Mouse (Mus musculus) adrenal gland, adult 2 months (tissue): ENCODE measurements around the gene Zbtb16. TPM values are rescaled to one million over a fixed set of nuclear protein-coding genes. Genes with fewer than 3 reads are reported as not detected.

Source experiments
- DNase-seq: peaks from one replicate; pipeline ENCODE4 v3.0.0; 2021
- polyA plus RNA-seq: library from polyadenylated mRNA; depleted of rRNA; stranded (reverse); fragments of >200 nt; gene quantifications from 2 replicates; pipeline ENCODE4 v1.2.3, GENCODE M21; 2012
- total RNA-seq, 2 experiments: library from RNA; stranded (reverse); gene quantifications; 2 replicates each; pipeline ENCODE4 v1.2.3; 2021

Gene Zbtb16
- total and polyA plus RNA-seq, 3 experiments = 17.7 to 73.3 (median 25.6) TPM

DNA sequence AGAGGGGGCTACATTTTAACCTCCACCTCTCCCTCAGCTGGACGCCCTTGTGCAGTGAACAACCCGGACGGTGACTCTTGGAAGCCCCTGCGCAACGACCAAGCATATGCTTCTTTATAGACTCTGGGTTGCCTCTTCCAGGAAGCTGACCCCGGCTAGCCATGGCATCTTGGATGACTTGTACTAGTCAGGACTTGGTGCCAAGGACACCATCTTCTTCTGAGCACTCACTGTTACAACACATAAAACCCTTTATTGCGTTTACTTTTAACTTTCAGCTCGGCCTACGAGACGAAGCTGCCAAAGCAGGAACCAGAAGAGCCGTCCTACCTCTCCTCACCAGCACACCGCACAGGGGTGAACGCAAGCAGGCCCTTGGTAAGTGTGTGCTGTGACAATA, 165.9 kb downstream of the Zbtb16 start:
- DNase-seq = no peak

DNA sequence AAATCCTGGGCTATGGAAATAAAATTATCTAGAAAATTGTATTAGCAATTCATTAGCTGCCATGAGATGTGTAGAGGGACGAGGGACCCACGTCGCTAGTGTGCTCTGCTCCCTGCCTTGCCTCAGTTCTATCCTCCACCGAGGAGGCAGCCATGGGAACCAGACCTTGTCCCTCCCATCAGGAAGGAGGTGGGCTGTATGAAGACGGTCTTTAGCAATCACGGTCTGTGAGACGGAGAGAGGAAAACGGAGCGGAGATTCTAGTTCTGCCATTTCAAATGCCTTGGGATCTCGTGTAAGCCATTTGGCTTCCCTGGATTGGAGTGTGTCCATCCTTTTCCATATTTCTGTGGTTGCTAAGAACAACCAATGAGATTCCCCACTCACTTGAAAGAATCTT, 166.3 kb downstream of the Zbtb16 start:
- DNase-seq = no peak

DNA sequence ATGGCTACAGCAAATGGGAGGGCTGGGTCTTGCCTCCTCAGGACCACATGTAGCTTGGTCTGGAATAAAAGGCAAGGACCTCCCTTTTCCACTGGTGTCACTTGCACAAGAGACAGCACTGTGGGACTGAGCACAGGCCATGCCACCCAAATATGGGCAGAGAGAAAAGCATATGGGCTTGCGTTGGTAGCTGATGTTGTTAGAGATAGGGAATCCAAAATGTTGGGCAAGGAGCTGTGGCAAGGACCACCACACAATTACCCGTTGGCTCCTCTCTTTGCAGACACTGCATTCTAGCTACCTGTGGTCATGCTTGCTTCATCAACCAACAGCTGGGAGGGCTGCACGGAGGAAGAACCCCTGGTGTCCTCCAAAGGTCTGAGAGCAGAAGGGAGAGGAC, 169.3 kb downstream of the Zbtb16 start:
- DNase-seq = no peak

DNA sequence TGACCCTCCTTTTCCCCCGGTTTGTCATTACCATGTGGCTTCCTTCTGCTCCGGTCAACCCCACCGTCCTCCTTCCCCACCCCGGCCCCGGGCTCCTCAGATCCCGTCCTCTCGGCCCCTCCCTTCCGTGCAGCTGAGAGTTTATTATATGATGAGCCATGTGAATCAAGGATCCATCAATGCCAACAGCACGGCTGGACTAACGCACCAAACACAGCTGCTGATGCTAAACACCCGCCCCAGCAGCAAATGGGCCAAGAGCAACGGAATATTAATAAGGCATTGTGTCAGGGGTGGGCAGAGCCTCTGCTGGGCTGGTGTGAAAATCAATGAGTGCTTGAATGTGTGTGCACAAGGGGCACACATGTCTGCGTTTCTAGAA, 173.0 kb downstream of the Zbtb16 start:
- no peak for DNase-seq

DNA sequence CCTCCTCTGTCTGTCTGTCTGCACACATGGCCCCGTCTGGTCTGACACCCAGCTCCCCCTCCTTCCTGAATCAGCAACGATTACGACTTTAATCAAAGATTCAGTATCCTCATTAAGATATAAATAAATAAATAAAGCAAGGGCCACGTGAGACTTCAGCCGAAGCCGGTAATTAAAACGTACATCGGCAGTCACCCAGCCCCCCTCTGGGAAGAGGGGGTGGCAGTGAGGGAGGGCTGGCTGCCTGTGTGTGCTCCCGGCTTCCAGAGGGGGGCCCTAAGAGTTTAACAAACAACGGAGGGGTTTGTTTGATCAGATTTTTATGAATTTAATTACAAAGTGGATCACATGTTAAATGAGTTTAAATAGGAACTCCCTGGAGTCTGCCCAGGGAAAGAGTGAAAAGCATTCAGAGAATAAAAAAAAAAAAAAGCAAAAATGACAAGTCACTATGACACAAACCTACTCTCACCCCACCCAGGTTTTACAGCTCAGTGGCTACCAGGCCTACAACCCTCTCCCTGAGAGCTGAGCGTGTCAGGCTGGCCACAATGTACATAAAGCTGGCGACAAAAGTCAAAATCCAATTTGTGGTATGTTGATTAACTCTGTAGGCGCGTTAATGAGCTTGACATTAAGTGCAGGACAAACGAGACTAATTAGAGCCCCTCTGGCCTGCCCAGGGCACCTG, 173.5 kb downstream of the Zbtb16 start:
- DNase-seq = no peak

DNA sequence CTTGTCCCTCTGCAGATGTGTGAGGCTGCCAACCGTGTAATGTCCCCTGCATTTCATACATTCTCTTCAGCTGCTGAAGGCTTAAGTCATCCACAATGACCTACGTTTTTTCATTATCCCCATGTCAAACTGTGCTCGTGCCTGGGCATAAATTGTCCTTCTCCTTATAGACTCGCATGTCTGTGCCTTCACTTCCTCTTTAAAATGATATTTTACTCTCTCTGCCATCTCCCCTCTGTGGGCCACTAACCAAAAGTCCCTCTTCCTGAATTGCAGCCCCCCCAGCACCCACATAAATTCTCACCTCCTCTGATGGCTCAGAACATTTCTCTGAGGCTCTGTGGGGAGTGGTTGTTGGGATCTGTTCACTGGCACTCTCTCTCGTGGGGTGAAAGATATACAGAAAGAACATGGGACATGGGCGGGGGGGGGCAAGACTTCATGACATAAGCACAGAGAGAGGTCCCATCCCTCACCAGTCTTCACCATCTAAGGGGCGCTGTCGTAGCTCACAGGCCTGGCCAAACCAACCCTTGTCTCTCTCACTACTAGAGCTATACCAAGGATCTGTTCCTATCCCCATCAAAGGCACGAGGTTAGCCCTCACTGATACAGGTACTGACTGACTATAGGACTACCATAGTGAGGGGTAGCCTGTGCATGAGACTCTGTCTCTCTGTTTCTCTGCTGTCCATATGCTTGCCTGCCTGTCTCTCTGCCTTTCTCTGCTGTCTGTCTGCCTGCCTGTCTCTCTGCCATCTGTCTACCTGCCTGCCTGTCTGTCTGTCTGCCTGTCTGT, 174.6 kb downstream of the Zbtb16 start:
- DNase-seq = no peak

DNA sequence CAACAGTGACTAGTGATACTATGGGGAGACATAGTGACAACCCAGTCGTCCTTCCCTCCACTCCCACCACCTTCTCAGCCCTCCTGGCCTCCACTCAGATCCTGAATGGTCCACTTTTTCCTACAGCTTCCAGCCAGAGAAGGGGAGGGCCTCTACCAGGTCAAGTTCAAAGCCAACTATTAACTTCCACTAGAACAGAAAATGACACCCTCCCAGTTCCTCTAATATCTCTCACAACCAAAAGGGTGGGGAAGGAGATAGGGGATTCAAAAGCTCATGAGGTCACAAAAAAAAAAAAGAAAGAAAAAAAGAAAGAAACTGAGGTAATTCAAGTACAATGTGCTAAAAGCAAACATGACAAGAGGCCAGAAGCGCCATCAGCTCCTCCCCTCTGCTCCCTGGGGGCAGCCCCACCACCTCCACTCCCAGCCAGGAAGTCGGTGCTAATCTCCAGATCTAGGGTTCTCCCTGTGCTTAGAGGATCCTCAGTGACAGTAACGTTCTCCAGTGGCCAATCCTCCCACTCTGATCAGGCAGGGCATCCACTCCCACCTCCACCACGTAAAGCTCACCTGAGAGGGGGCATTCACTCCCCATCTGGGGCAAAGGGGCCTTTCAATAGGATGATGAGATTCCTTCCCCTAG, 180.4 kb downstream of the Zbtb16 start:
- DNase-seq = no peak

DNA sequence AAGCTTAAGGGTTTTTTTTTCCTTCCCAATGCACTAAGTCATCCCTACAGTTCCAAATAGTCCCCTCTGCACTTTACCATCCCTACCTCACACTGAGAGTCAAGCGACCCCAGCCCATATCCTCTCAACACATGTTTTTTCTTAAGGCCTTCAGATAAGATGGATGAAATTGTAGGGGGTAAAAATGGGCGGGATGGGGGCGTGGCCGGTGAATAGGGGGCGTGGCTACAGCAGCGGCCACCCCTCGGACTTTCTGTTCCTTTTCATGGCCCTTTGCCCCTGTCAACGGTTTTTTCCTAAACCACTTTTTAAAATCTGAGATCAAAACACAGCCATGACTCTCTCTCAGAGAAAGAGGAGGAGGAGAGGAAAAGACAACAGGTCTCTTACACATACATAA, 181.3 kb downstream of the Zbtb16 start:
- no peak for DNase-seq

DNA sequence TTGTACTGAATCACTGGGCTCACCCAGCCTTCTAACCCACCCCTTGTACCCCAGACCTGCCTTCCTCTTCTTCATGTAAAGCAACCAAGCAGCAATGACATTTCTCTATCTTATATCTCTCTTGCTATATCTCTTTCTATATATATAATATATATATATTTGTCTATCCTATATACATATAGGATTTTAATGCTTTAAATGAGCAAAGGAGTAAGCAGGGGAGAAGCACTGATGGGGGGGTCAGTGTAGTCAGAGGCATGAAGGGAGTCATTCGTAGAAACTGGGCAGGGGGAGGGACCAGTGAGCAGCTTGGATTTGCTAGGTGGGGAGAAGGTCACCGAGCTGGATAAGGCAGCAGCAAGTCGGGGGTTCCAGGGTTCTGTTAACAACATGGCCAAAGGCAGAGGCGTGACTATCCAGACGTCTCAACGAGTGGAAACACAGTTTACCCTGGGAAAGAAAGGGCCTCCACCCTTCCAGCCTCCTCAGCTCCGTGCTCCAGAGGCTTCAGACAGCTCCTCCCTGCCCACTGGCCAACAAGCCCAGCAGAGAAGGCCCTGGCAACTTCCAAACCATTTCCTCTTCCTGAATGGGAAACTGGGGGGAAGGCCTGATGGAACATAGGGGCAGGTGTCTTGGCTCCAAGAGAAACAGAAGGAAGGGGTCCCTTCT, 182.5 kb downstream of the Zbtb16 start:
- DNase-seq = no peak

DNA sequence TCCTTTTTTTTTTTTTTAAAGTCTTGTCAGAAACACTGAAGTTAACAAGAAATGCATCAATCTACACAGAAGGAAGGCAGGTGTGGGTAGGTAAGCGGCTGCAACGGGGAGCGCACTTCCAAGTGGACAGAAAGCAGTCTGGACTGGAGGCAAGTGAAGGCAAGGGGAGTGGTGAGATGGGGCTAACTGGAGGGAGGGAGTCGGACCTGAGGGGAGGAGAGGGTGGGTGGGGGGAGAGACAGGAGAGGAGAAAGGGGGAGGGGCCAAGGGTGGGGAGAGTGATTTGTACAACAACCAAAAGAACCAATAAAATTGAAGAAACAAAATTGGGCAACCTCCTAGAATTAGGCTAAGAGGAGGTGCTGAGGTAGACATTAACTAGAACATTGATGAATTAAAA, 184.0 kb downstream of the Zbtb16 start:
- DNase-seq = no peak

DNA sequence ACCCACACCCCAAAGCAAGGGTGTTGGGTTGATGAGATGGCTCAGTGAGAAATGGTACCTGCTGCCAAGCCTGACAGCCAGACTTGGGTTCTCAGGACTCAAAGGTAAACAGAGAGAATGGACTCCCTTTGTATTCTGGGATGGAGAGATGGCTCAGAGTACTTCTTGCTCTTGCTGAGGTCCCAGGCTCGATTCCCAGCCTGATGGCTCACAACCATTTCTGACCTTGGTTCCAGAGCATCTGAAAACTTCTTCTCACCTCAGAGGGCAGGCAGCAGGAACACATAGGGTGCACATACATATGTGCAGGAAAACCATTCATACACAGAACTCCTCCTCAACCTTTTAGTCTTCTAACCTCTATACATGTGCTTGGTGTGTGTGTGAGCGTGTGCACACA, 185.2 kb downstream of the Zbtb16 start:
- no peak for DNase-seq

DNA sequence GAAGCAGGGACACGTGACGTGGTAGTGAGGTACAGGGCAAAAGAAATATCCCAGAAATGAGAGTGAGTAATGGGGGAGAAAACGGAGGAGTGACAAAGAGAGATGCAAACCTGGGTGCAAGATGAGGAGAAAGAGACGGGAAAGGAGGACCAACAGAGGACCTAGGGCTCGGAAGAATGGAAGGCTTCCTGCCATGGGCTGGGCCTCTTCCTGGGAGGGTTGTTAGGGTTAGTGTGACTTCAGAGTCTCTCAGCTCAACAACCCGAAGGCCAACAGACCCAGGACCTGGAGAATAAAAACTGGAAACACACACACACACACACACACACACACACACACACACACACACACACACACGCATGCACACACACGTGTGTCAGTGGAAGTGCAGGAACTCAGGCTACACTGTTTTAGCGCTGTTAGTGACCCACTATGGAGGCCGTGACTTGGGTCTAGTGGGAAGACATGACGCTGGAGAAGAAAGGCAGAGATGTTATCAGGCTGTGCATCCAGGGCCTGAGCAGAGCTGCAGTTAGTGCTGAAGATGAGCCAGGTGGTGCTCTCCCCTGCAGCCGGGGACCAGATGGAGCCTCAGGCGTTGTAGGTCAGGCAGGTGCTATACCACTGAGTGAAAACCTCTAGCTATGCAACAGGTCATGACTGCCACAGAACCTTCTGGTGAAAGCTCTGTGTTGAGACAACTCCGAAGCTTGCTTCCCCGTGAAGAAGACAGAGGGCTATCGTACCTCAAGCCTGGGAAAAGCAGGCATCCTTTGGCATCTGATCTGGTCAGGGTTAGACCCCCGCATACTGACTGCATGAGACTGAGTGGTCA, 186.0 kb downstream of the Zbtb16 start:
- DNase-seq = no peak

DNA sequence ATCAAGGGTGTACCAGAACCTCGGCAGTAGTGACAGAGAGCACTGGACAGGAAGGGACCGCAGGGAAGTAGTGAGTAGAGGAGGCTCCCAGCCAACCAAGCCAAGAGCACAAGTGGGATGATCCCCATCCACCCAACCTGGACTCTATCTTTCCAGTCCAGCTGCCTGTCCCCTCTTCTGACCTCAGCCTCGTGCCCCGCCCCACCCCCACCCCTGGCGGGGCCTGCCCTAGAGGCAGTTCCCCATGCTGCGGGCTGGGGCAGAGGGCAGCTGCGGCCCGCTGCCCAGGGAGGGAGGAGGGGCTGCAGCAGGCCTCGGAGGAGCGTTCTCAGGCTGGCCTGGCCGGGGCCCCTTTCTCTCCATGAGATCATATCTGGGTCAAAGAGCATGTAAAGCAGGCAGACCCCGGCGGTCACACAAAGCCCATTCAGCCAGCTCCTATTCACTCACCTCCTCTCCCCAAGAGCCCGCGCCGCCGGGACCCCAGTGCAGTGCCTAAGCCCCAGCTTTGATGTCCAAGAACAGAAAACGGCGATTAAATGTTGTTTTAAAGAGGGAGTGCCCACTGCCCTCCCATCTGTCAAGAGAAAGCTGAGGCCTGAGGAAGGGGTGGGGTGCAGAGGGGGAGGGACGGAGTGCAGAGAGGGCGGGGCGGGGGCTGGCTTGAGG, 186.8 kb downstream of the Zbtb16 start:
- DNase-seq = peak; percentile 57

DNA sequence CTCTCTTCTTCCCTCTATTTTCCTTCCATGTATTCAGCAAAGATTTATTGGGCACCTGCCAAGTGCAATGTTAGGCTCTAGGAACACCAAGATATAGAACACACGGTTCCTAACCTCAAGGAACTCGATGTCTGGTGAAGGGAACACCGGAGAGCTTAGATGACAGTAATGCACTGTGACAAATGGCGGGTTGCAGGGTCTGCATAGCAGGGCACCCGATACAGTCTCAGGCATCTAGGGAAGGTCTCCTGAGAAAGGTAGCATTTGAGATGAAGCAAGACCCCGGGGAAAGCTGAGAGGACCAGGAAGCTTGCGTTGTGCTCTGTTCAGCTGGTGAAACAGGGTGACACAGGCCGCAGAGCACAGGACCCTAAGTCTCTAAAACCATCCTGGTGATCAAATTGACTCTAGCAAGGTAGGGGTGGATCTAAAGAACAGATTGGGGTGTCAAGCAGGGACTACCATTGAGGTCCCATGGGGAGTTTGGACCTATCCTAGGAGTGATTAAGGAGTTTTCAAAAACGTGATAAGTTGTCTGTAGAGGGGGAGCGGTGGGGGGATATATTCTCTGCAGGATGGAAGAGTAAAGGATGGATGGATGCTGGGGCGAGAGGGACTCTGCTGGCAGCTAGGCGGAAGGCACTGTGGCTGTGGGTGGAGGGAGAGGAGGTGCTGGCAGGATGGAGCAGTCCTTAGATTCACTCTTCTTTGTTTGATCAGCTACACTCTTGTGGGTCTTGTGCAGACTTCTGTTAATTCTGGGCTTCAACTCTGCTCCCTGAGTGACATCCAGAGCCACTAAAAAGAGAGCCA, 187.5 kb downstream of the Zbtb16 start:
- no peak for DNase-seq

DNA sequence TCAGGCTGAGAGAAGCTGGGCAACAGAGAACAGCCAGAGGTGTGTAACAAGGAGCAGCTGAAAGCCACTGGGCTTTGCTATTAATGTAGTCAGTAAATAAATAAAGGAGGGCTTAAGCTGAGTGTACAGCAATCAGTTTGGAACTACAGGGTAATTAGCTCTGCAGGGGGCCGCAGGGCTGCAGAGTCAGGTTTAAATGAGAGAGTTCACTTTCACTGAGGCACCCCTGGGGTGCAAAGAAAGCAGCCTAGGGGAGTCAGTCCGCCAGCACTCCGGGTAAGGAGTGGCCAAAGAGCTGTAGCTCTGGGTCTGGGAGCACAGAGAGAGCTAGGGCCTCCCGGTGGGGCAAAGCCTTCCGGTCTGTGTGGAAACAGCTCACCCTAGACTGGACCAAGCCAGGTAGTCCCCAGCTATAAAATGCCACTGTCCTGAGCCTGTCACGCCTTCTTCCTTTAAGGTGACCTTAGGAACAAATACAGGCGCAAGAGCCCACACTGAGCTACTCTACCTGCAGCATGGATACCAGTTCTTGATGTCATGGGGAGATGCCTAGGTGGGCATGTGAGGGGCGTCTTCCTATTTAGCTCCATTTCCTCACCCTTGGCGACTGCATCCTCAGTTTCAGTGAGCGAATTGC, 188.3 kb downstream of the Zbtb16 start:
- DNase-seq = no peak

DNA sequence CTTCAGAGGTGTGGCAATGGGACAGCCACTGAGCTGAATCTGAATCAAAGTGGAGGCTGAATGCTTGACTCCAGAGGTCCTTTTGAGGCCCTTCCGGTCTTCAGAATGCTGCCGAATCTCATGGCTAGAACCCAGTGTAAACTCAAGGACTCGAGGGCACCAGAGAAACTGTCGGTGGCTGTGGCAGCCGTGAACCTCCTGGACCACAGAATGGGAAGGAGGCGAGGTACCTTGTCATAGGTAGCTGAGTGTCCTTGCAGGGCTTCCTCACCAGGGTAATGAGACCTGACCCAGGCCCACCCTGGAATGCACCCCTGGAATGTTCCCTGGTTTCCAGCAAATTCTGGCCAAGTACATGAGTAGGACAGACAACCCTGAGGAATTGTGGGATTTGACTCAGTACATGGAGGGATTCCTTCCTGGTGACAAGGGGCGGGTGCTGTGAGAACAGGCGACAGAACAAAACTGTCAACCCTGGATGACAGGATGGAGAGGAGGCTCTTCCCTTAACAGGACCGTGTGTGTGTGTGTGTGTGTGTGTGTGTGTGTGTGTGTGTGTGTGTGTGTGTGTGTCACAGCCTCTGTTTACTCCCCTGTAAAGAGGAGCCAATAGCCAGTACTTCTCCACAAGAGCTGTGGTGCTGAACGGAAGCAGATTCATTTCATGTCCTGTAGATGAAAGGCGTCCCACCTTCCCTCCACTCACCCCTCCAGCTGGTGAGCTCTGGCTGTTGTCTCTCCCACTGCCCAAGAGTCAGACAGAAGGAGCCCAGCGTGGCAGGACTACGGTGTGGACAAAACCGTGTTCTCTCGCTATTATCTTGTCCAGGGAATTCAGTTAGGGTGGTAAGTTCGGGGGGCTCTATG, 189.0 kb downstream of the Zbtb16 start:
- no peak for DNase-seq

DNA sequence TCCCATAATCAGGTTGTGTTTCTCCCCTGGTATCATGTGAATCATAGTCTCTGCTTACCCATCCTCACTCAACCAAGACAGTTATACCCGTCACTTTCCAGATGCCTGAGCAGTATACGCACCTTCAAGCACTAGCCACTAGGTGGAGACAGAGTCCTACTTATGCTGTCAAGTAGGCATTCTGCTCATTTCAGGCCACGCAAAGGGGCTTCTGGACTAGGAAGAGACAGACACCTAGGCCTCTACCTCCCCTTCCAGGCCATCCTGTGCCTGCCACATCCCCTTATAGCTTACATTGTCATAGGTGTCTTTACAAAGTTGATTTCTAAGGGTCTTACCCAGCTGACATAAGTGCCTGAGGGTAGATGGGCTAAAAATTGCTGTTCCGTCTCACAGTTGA, 189.8 kb downstream of the Zbtb16 start:
- peak; percentile 60 for DNase-seq

DNA sequence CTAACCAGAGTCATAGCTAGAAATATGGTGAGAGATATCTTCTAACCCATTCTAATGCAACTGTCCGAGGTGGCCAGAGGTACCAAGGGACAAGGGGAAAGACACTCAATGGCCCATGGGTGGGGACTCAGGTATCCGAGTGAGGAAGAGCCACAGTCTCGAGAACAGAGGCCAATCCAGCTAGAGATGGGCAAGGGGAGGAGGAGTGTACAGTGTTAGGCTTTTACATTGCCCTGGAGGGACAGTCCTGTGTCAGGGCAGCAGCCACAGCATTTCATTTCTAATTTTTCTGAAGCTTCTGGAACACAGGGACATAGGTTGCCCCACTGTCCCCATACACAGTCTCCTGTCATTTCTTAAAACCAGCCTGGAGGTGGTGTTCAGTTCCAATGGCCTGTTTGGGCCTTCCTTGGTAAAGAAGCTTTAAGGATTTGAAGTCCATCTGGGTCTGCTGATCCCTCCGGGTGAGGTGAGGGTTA, 190.3 kb downstream of the Zbtb16 start:
- no peak for DNase-seq
